Mouse (Mus musculus) small intestine, adult 2 months (tissue): ENCODE data around the gene Foxa3.
"Not testable (repeated sequence)": the region's sequence is repeated elsewhere in the genome, so short reads cannot be mapped to it uniquely, and the experiment has no call there.

Experiments
- CTCF ChIP-seq: fragments of 200-500 bp; IDR thresholded peaks from 2 replicates; pipeline ENCODE4 v1.5.1; 2012; ENCODE audit warnings: low read depth, mild to moderate bottlenecking, control low read depth, inconsistent platforms, low read length, moderate library complexity, mixed read lengths; ENCODE audit not compliant: insufficient replicate concordance, insufficient read length; ENCODE audit errors: extremely low read depth
- POLR2A ChIP-seq: fragments of 200-500 bp; IDR thresholded peaks from 2 replicates; pipeline ENCODE4 v1.6.1; 2012; ENCODE audit warnings: low read depth, mild to moderate bottlenecking, control low read depth, inconsistent platforms, low read length, moderate library complexity

GRCm38 (mm10) chr7:19071024-19071423 lies 47.7 kb upstream of the Foxa3 start:
- not testable (repeated sequence) for TF ChIP-seq CTCF, POLR2A
